Mouse (Mus musculus): ENCODE measurements around the gene B3gnt6. TPM values are rescaled to one million over a fixed set of nuclear protein-coding genes. Genes with fewer than 3 reads are reported as not detected.
"Not testable (repeated sequence)": the region's sequence is repeated elsewhere in the genome, so short reads cannot be mapped to it uniquely, and the experiment has no call there.

The B3gnt6 gene
- polyA plus RNA-seq, 1 experiment from 2014 or later: not detected

GRCm38 (mm10) chr7:98194026-98194792 lies 5.1 kb downstream of the B3gnt6 start:
- no peaks in the 10 kb centered on the region for H3K36me3 ChIP-seq (ENCODE audit: control insufficient read depth, insufficient read depth, low read length)
- ATAC-seq (ENCODE audit: low FRiP score): peak; percentile 43
- peak overlapping the region; percentile 33 for H3K9ac ChIP-seq (ENCODE audit: low read length)
- no peaks in the 10 kb centered on the region for H3K9me3 ChIP-seq (ENCODE audit: control insufficient read depth, low read length)
- 2% methylated on average over 61 of the region's 61 CpGs for WGBS
- peak overlapping the region; percentile 42 for H3K4me3 ChIP-seq (ENCODE audit: low read depth, low read length)
- H3K27me3 ChIP-seq (ENCODE audit: control insufficient read depth, insufficient read depth, low read length): peaks cover 53% of the 10 kb centered on the region
- H3K4me1 ChIP-seq (ENCODE audit: control insufficient read depth, insufficient read depth, low read length): peaks cover 9% of the 10 kb centered on the region
- no peak overlapping the region for H3K27ac ChIP-seq (ENCODE audit: low read depth, low read length)
- peak; percentile 89 for DNase-seq (ENCODE audit: low spot score, missing footprints)
- H3K4me2 ChIP-seq: peak overlapping the region; percentile 79

DNA sequence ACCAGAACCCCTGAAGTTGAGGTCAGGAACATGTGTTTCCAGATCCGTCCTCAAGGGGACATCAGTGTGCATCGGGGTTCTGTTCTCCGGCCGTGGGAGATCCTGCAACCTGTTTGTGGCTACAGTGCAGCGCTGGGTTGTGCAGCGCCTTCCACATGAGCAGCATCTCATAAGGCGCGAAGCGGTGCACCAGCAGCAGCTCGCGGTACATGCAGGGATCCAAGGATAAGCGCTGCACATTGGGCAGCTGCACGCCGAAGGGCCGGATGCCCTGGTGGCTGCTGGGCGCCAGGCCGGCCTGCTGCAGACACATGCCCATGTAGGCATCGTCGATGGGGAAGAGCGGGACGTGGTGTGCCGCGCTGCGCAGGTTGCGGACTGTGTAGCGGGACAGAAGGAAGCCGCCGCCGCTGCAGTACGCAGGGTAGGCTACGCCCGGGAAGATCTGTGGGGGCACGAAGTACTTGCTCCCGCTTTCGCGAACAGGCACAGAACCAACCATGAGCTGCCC lies 5.7 kb downstream of the B3gnt6 start:
- Histone ChIP-seq H3K36me3 (ENCODE audit: control insufficient read depth, insufficient read depth, low read length) (no peaks in the 10 kb centered on the region), H3K27me3 (ENCODE audit: control insufficient read depth, insufficient read depth, low read length) (peaks cover 56% of the 10 kb centered on the region), H3K4me3 (ENCODE audit: low read depth, low read length) (peak overlapping the region; percentile 42), H3K9me3 (ENCODE audit: control insufficient read depth, low read length) (no peaks in the 10 kb centered on the region), H3K27ac (ENCODE audit: low read depth, low read length) (no peak overlapping the region), H3K9ac (ENCODE audit: low read length) (peak overlapping the region; percentile 33; the same call in 1 of the 2 replicates), H3K4me2 (peak overlapping the region; percentile 79), H3K4me1 (ENCODE audit: control insufficient read depth, insufficient read depth, low read length) (peaks cover 9% of the 10 kb centered on the region)
- peak; percentile 94 for DNase-seq (ENCODE audit: low spot score, missing footprints)
- WGBS: 6% methylated on average over 36 of the region's 36 CpGs
- peak; percentile 70 for ATAC-seq (ENCODE audit: low FRiP score)

- ATAC-seq (ENCODE audit: low FRiP score) (no peak), DNase-seq (ENCODE audit: low spot score, missing footprints) (peak; percentile 76)
- Histone ChIP-seq H3K27me3 (ENCODE audit: control insufficient read depth, insufficient read depth, low read length) (peaks cover 56% of the 10 kb centered on the region), H3K4me3 (ENCODE audit: low read depth, low read length) (no peak overlapping the region), H3K4me1 (ENCODE audit: control insufficient read depth, insufficient read depth, low read length) (peaks cover 16% of the 10 kb centered on the region), H3K9ac (ENCODE audit: low read length) (no peak overlapping the region), H3K9me3 (ENCODE audit: control insufficient read depth, low read length) (no peaks in the 10 kb centered on the region), H3K36me3 (ENCODE audit: control insufficient read depth, insufficient read depth, low read length) (no peaks in the 10 kb centered on the region), H3K27ac (ENCODE audit: low read depth, low read length) (no peak overlapping the region), H3K4me2 (no peak overlapping the region)
- 65% methylated on average over 17 of the region's 17 CpGs for WGBS
These were observed 7.6 kb downstream of the B3gnt6 start for GRCm38 (mm10) chr7:98191571-98192250.

DNA sequence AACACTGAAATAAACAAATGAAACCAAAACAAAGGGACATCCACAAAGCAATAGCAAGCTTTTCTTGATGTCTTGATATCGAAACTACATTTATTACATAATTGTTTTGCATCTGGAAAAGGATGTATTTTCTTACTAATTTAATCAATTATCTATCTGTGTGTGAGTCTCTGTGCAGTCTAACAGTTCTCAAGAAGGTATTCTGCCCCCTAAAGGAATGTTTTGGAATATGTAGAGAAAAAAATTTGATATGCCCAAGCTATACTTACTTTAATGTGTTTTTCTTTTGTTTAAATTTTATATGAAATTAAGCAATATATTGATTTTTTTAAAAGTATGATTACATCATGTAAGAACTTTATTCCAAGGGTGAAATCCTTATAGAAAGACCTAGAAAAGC lies 8.7 kb downstream of the B3gnt6 start:
- DNase-seq (ENCODE audit: low spot score, missing footprints) (peak; percentile 44), ATAC-seq (ENCODE audit: low FRiP score) (no peak)
- Histone ChIP-seq H3K4me1 (ENCODE audit: control insufficient read depth, insufficient read depth, low read length) (peaks cover 22% of the 10 kb centered on the region), H3K27me3 (ENCODE audit: control insufficient read depth, insufficient read depth, low read length) (peaks cover 46% of the 10 kb centered on the region), H3K4me3 (ENCODE audit: low read depth, low read length) (no peak overlapping the region), H3K36me3 (ENCODE audit: control insufficient read depth, insufficient read depth, low read length) (no peaks in the 10 kb centered on the region), H3K9ac (ENCODE audit: low read length) (no peak overlapping the region), H3K9me3 (ENCODE audit: control insufficient read depth, low read length) (no peaks in the 10 kb centered on the region), H3K27ac (ENCODE audit: low read depth, low read length) (no peak overlapping the region), H3K4me2 (no peak overlapping the region)
- 88% methylated on average over 1 of the region's 1 CpGs for WGBS

GRCm38 (mm10) chr7:98189745-98190144 lies 9.5 kb downstream of the B3gnt6 start:
- Histone ChIP-seq H3K9ac (ENCODE audit: low read length) (no peak overlapping the region), H3K27me3 (ENCODE audit: control insufficient read depth, insufficient read depth, low read length) (peaks cover 38% of the 10 kb centered on the region), H3K4me3 (ENCODE audit: low read depth, low read length) (no peak overlapping the region), H3K27ac (ENCODE audit: low read depth, low read length) (no peak overlapping the region), H3K4me2 (no peak overlapping the region), H3K36me3 (ENCODE audit: control insufficient read depth, insufficient read depth, low read length) (no peaks in the 10 kb centered on the region), H3K4me1 (ENCODE audit: control insufficient read depth, insufficient read depth, low read length) (peaks cover 24% of the 10 kb centered on the region), H3K9me3 (ENCODE audit: control insufficient read depth, low read length) (no peaks in the 10 kb centered on the region)
- DNase-seq (ENCODE audit: low spot score, missing footprints): peak; percentile 33
- no peak for ATAC-seq (ENCODE audit: low FRiP score)
- WGBS: 58% methylated on average over 3 of the region's 3 CpGs

DNA sequence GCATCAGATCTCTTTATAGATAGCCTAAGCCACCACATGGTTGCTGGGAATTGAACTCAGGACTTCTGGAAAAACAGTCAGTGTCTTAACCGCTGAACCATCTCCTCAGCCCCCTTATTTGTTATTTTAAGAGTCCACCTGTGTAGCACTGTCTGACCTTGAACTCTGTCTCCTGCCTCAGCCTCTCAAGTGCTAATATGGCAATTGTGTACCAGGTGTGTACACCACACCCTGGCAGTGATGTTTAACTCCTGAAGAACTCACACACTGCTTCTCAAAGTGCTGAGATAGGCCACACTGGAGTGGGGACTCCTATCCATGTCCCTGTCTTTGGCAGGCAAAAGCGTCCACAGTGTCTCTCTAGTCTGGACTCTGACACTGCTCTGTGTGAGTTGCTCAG lies 10.6 kb downstream of the B3gnt6 start:
- H3K4me1 ChIP-seq (ENCODE audit: control insufficient read depth, insufficient read depth, low read length): peaks cover 18% of the 10 kb centered on the region
- no peak overlapping the region for H3K27ac ChIP-seq (ENCODE audit: low read depth, low read length)
- no peak overlapping the region for H3K4me2 ChIP-seq
- ATAC-seq (ENCODE audit: low FRiP score) (no peak), DNase-seq (ENCODE audit: low spot score, missing footprints) (peak; percentile 23)
- H3K27me3 ChIP-seq (ENCODE audit: control insufficient read depth, insufficient read depth, low read length): peaks cover 27% of the 10 kb centered on the region
- WGBS: 86% methylated on average over 2 of the region's 2 CpGs
- no peak overlapping the region for H3K9ac ChIP-seq (ENCODE audit: low read length)
- no peaks in the 10 kb centered on the region for H3K9me3 ChIP-seq (ENCODE audit: control insufficient read depth, low read length)
- H3K4me3 ChIP-seq (ENCODE audit: low read depth, low read length): no peak overlapping the region
- H3K36me3 ChIP-seq (ENCODE audit: control insufficient read depth, insufficient read depth, low read length): no peaks in the 10 kb centered on the region

GRCm38 (mm10) chr7:98188238-98188637 lies 11.0 kb downstream of the B3gnt6 start:
- no peak for ATAC-seq (ENCODE audit: low FRiP score)

GRCm38 (mm10) chr7:98187332-98187731 lies 11.9 kb downstream of the B3gnt6 start:
- peaks cover 13% of the 10 kb centered on the region for H3K27me3 ChIP-seq (ENCODE audit: control insufficient read depth, insufficient read depth, low read length)
- DNase-seq (ENCODE audit: low spot score, missing footprints); H3K9ac ChIP-seq (ENCODE audit: low read length); H3K4me2 ChIP-seq; H3K36me3 ChIP-seq (ENCODE audit: control insufficient read depth, insufficient read depth, low read length); H3K9me3 ChIP-seq (ENCODE audit: control insufficient read depth, low read length); ATAC-seq (ENCODE audit: low FRiP score); H3K4me3 ChIP-seq (ENCODE audit: low read depth, low read length): not testable (repeated sequence)
- H3K4me1 ChIP-seq (ENCODE audit: control insufficient read depth, insufficient read depth, low read length): peaks cover 16% of the 10 kb centered on the region
- H3K27ac ChIP-seq (ENCODE audit: low read depth, low read length): 0 out of 2 replicates have a peak overlapping the region, but pooled peaks have one; percentile 25
- WGBS: 83% methylated on average over 3 of the region's 3 CpGs

More at GRCm38 (mm10) chr7:98188238-98188637, 11.0 kb downstream of the B3gnt6 start:
- Histone ChIP-seq H3K4me1 (ENCODE audit: control insufficient read depth, insufficient read depth, low read length) (peaks cover 16% of the 10 kb centered on the region), H3K9ac (ENCODE audit: low read length) (no peak overlapping the region), H3K4me3 (ENCODE audit: low read depth, low read length) (no peak overlapping the region), H3K27ac (ENCODE audit: low read depth, low read length) (no peak overlapping the region), H3K36me3 (ENCODE audit: control insufficient read depth, insufficient read depth, low read length) (no peaks in the 10 kb centered on the region), H3K4me2 (no peak overlapping the region), H3K9me3 (ENCODE audit: control insufficient read depth, low read length) (no peaks in the 10 kb centered on the region), H3K27me3 (ENCODE audit: control insufficient read depth, insufficient read depth, low read length) (peaks cover 22% of the 10 kb centered on the region)
- DNase-seq (ENCODE audit: low spot score, missing footprints): peak; percentile 79
- 90% methylated on average over 2 of the region's 2 CpGs for WGBS

DNA sequence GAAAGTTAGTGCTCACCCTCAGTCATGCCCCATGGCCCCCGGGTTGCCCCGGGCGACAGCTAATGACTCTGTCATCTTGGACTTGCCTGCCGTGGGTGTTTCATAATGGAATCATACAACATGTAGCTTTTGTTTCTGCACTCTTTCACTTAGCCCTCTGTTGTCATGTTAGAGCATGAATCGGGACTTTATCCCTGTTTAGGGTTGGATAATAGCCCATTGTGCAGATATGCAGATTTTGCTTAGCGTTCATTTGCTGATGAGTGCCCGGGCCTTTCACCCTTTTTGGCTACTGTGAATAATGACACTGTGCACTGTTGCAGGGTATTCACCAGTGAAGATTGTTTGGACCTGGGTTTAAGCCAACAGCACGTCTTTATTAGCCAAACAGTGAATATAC lies 12.6 kb downstream of the B3gnt6 start:
- Histone ChIP-seq H3K4me3 (ENCODE audit: low read depth, low read length) (no peak overlapping the region), H3K4me2 (no peak overlapping the region; the same call in 1 of the 2 replicates), H3K36me3 (ENCODE audit: control insufficient read depth, insufficient read depth, low read length) (no peaks in the 10 kb centered on the region), H3K27me3 (ENCODE audit: control insufficient read depth, insufficient read depth, low read length) (peaks cover 6% of the 10 kb centered on the region), H3K27ac (ENCODE audit: low read depth, low read length) (peak overlapping the region; percentile 25; the same call in 1 of the 2 replicates), H3K9ac (ENCODE audit: low read length) (no peak overlapping the region), H3K4me1 (ENCODE audit: control insufficient read depth, insufficient read depth, low read length) (peaks cover 16% of the 10 kb centered on the region), H3K9me3 (ENCODE audit: control insufficient read depth, low read length) (no peaks in the 10 kb centered on the region)
- DNase-seq (ENCODE audit: low spot score, missing footprints) (peak; percentile 85), ATAC-seq (ENCODE audit: low FRiP score) (peak; percentile 86)
- WGBS: 50% methylated on average over 8 of the region's 8 CpGs

Data from midbrain, embryonic 11.5 days (tissue).